Mouse (Mus musculus): ENCODE results near the gene Gm28047.

DNA sequence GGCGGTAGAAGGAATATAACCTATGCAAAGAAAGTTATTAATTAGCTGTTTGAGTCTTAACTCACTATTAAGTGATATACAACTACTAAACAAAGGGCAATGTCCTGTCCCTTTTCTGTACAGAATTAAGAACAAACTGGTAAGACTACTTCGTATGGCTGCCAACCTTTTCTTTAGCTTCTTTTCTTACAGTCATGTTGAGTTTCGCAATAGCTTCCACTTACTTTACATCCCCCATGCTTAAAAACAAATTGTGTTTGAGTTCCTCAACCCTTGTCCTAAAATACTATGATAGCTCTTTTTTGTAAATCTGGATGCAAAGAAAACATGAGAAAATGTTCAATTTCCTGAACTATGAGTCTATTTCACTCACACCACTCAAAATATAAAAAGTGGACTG is 1.7 kb downstream of the Gm28047 start:
- no peak for TF ChIP-seq POLR2A (IDR thresholded peaks at IDR 0.05; ENCODE audit: borderline replicate concordance, low read depth, low read length)
- TF ChIP-seq CTCF (IDR thresholded peaks at IDR 0.05; ENCODE audit: low read depth, low read length): no peak

Measured in bone marrow macrophage, adult 2 months (primary cell).